Comparison of ENCODE assay signal across 8 mouse cellular contexts in the genomic region with DNA sequence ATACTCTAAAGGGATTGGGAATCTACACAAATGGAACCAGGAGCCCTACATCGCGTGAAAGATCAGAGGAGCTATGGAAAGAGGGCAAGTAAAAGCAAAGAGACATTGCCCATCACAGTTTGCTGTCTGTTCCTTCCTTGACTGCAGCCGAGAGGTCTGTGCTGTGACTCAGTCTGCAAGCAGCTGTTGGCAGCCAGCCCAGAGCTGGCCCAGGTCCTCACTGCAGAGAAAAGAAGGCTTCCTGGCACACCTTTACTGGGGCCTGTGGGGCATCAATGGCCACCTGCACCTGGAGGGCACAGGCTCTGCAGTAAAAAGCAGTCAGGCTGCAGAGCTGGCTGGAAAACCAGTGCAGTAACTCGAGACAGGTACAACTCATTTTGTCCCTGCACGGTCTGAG.
DNase-seq lines count a peak whose midpoint lies in the region; ATAC-seq and TF ChIP-seq lines count a peak whose summit lies in the region.

No protein-coding gene starts in this region.

- WGBS in hindbrain, embryonic 16.5 days, result 73% methylated on average over 5 of the region's 5 CpGs
- 78% methylated on average over 5 of the region's 5 CpGs for WGBS in hindbrain, embryonic 12.5 days
- 40% methylated on average over 5 of the region's 5 CpGs for WGBS in lung, embryonic 16.5 days

- TF ChIP-seq POLR2A in brain, embryonic 14.5 days (IDR thresholded peaks at IDR 0.05; ENCODE audit: borderline replicate concordance, extremely low read depth, insufficient read depth, insufficient read length, poor library complexity, severe bottlenecking), result no peak

- ATAC-seq in hindbrain, embryonic 16.5 days, result peak; percentile 71; the same call in 1 of the 2 replicates
- no peak for ATAC-seq in hindbrain, embryonic 12.5 days (ENCODE audit: low FRiP score)
- peak; percentile 83 for ATAC-seq in lung, embryonic 16.5 days (ENCODE audit: low read depth)

- TF ChIP-seq CTCF in brain, embryonic 14.5 days (IDR thresholded peaks at IDR 0.05; ENCODE audit: borderline replicate concordance, extremely low read depth, insufficient read depth, insufficient read length), result no peak

- no peaks in the 10 kb centered on the region for H3K9me3 ChIP-seq in hindbrain, embryonic 16.5 days (ENCODE audit: control insufficient read depth, low read length)
- no peaks in the 10 kb centered on the region for H3K9me3 ChIP-seq in hindbrain, embryonic 12.5 days (replicated peaks)
- no peaks in the 10 kb centered on the region for H3K9me3 ChIP-seq in lung, embryonic 16.5 days (ENCODE audit: control insufficient read depth, low read length)

- no peaks in the 10 kb centered on the region for H3K27me3 ChIP-seq in hindbrain, embryonic 16.5 days (replicated peaks; ENCODE audit: control insufficient read depth, insufficient read depth, low read length)
- no peaks in the 10 kb centered on the region for H3K27me3 ChIP-seq in hindbrain, embryonic 12.5 days
- no peaks in the 10 kb centered on the region for H3K27me3 ChIP-seq in lung, embryonic 16.5 days (ENCODE audit: control insufficient read depth, insufficient read depth, low read depth, low read length)

- peak; percentile 61 for DNase-seq in brain, embryonic 14.5 days (ENCODE audit: low read depth)
- peak; percentile 50 for DNase-seq in heart, postnatal 4 days
- DNase-seq in urinary bladder, postnatal 14 days (ENCODE audit: low spot score), result peak; percentile 80
- DNase-seq in layer of hippocampus, postnatal 25 days (ENCODE audit: extremely low spot score in 1 of 2, low spot score in 1 of 2), result no peak
- DNase-seq in thymus, postnatal 4 days, result no peak

- no peak overlapping the region for H3K4me3 ChIP-seq in hindbrain, embryonic 16.5 days (ENCODE audit: low read length)
- no peak overlapping the region for H3K4me3 ChIP-seq in hindbrain, embryonic 12.5 days
- H3K4me3 ChIP-seq in lung, embryonic 16.5 days (ENCODE audit: low read length), result no peak overlapping the region

- 0 out of 2 replicates have a peak overlapping the region, but pooled peaks have one; percentile 8 for H3K27ac ChIP-seq in hindbrain, embryonic 16.5 days (ENCODE audit: low read depth, low read length)
- no peak overlapping the region for H3K27ac ChIP-seq in hindbrain, embryonic 12.5 days
- H3K27ac ChIP-seq in lung, embryonic 16.5 days (ENCODE audit: low read length), result no peak overlapping the region

- H3K4me1 ChIP-seq in hindbrain, embryonic 16.5 days (ENCODE audit: control insufficient read depth, insufficient read depth, low read depth, low read length), result no peaks in the 10 kb centered on the region; the same call in 1 of the 2 replicates
- no peaks in the 10 kb centered on the region for H3K4me1 ChIP-seq in hindbrain, embryonic 12.5 days
- H3K4me1 ChIP-seq in lung, embryonic 16.5 days (replicated peaks; ENCODE audit: control insufficient read depth, insufficient read depth, low read length), result no peaks in the 10 kb centered on the region

- H3K4me2 ChIP-seq in hindbrain, embryonic 16.5 days (ENCODE audit: low read length), result no peak overlapping the region
- H3K4me2 ChIP-seq in hindbrain, embryonic 12.5 days (replicated peaks), result no peak overlapping the region
- no peak overlapping the region for H3K4me2 ChIP-seq in lung, embryonic 16.5 days (ENCODE audit: low read depth, low read length)

- H3K9ac ChIP-seq in hindbrain, embryonic 16.5 days (ENCODE audit: low read depth, low read length), result no peak overlapping the region
- H3K9ac ChIP-seq in hindbrain, embryonic 12.5 days, result no peak overlapping the region
- no peak overlapping the region for H3K9ac ChIP-seq in lung, embryonic 16.5 days (ENCODE audit: low read length)

- no peaks in the 10 kb centered on the region for H3K36me3 ChIP-seq in hindbrain, embryonic 16.5 days (ENCODE audit: control insufficient read depth, insufficient read depth, low read length)
- no peaks in the 10 kb centered on the region for H3K36me3 ChIP-seq in hindbrain, embryonic 12.5 days
- no peaks in the 10 kb centered on the region for H3K36me3 ChIP-seq in lung, embryonic 16.5 days (ENCODE audit: control insufficient read depth, insufficient read depth, low read length)

Comparison
In these comparisons a context has a peak if more than half of its experiments do, and no peak if none do; other contexts are left out.
1. DNase-seq: peak in brain, embryonic 14.5 days (single experiment), heart, postnatal 4 days (single experiment) and urinary bladder, postnatal 14 days (single experiment); none in layer of hippocampus, postnatal 25 days (0 of 2) and thymus, postnatal 4 days (single experiment).